ENCODE assay signal across 15 mouse cellular contexts in the genomic region with DNA sequence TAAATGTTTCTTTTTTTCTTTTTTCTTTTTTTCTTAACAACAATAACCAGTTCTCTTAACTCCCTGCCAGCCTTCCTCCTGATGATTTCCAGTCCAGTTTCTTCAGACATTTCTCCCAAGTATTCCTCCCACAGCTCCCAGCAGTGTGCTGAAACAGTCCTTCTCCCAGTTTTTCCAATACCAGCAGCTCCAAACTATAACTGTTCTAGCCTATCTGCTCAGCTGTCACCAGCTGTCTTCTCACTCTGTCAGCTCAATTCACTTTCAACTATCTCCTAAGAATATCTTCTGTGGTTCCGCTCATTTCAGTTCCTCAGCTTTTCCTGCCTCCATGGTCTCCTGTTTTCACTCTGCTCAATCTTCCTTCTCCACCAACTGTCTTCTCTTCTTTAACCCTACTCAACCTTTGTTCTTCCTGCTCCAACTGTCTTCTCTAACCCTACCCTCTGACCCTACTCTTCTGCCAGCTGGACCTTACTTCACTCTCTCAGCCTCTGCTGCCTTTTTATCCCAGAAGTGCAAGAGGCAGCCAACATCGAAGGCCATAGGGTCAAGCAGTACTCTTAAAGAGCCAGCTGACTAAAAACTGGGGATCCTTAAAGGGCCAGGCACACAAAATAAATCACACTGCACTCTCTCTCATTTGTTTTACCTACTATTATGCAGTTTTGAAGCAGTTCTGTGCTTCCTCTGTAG.
A peak's percentile ranks its signal among the peaks of the same experiment; 100 is the strongest.
DNase-seq lines count a peak whose midpoint lies in the region; ATAC-seq and TF ChIP-seq lines count a peak whose summit lies in the region.
"Had no signal": no experiment of that assay in that cellular context is flagged by ENCODE, and none has a peak within 500 bp of the region (broad histone marks: within the 10 kb centered on the region; RNA-seq: fewer than 3 reads in every experiment).

No protein-coding gene starts in this region.

- no peaks in the 10 kb centered on the region for H3K79me2 ChIP-seq in liver, adult 2 months (ENCODE audit: control insufficient read depth, insufficient read depth, low read length)

- no peak overlapping the region for H3K4me3 ChIP-seq in liver, adult 2 months (ENCODE audit: insufficient read depth, low read depth, low read length)
- H3K4me3 ChIP-seq in forebrain, embryonic 14.5 days (ENCODE audit: low read depth, low read length), result no peak overlapping the region
- H3K4me3 ChIP-seq: embryonic facial prominence, embryonic 13.5 days; limb, embryonic 15.5 days; lung, embryonic 15.5 days; midbrain, embryonic 10.5 days; neural tube, embryonic 13.5 days had no signal

- no peaks in the 10 kb centered on the region for H3K36me3 ChIP-seq in liver, adult 2 months (ENCODE audit: control insufficient read depth, insufficient read depth, low read length)
- no peaks in the 10 kb centered on the region for H3K36me3 ChIP-seq in forebrain, embryonic 14.5 days (ENCODE audit: control insufficient read depth, insufficient read depth, low read length)
- H3K36me3 ChIP-seq: embryonic facial prominence, embryonic 13.5 days; G1E; limb, embryonic 15.5 days; lung, embryonic 15.5 days; midbrain, embryonic 10.5 days; neural tube, embryonic 13.5 days had no signal

- no peak for TF ChIP-seq CTCF in liver, adult 2 months (IDR thresholded peaks at IDR 0.05; ENCODE audit: low read depth, low read length)

- no peak for TF ChIP-seq POLR2A in liver, adult 2 months (IDR thresholded peaks at IDR 0.05; ENCODE audit: extremely low read depth, insufficient read depth, low read length)

- no peak overlapping the region; the same call in 1 of the 2 replicates for H3K27ac ChIP-seq in liver, adult 2 months (replicated peaks; ENCODE audit: insufficient read depth, low read depth, low read length)
- H3K27ac ChIP-seq in forebrain, embryonic 14.5 days (ENCODE audit: low read depth, low read length), result no peak overlapping the region
- H3K27ac ChIP-seq: embryonic facial prominence, embryonic 13.5 days; limb, embryonic 15.5 days; lung, embryonic 15.5 days; midbrain, embryonic 10.5 days; neural tube, embryonic 13.5 days had no signal

- peak; percentile 19 to 35 for DNase-seq in heart, adult 9 months (ENCODE audit: low spot score in 2 of 2)
- DNase-seq in heart, postnatal 4 days, result no peak
- DNase-seq in liver, adult 2 months (ENCODE audit: extremely low read depth, low read depth, low spot score), result peak; percentile 86
- no peak for DNase-seq in liver
- DNase-seq in kidney, adult 9 months, result peak; percentile 52
- DNase-seq in lung, postnatal 36 days, result peak; percentile 61
- DNase-seq in forebrain, embryonic 14.5 days (ENCODE audit: low spot score), result no peak
- DNase-seq: cerebellum, adult 11-12 months; right cerebral cortex, postnatal 4 days had no signal

- peaks cover 4% of the 10 kb centered on the region; the same call in 1 of the 2 replicates for H3K9me3 ChIP-seq in forebrain, embryonic 14.5 days (replicated peaks; ENCODE audit: control insufficient read depth, low read length)
- H3K9me3 ChIP-seq: limb, embryonic 15.5 days had no signal

- H3K4me1 ChIP-seq in liver, adult 2 months (ENCODE audit: control insufficient read depth, insufficient read depth, low read length), result no peaks in the 10 kb centered on the region
- H3K4me1 ChIP-seq in forebrain, embryonic 14.5 days (ENCODE audit: control insufficient read depth, insufficient read depth, low read length), result no peaks in the 10 kb centered on the region
- H3K4me1 ChIP-seq: embryonic facial prominence, embryonic 13.5 days; limb, embryonic 15.5 days; lung, embryonic 15.5 days; midbrain, embryonic 10.5 days; neural tube, embryonic 13.5 days had no signal

- WGBS in liver, adult 2 months, result 45% methylated on average over 2 of the region's 2 CpGs
- 88% methylated on average over 2 of the region's 2 CpGs for WGBS in forebrain, embryonic 14.5 days

- H3K9ac ChIP-seq in liver, adult 2 months (ENCODE audit: low read depth, low read length), result no peak overlapping the region
- no peak overlapping the region for H3K9ac ChIP-seq in forebrain, embryonic 14.5 days (ENCODE audit: low read length)
- H3K9ac ChIP-seq: embryonic facial prominence, embryonic 13.5 days; limb, embryonic 15.5 days; lung, embryonic 15.5 days; neural tube, embryonic 13.5 days had no signal

- ATAC-seq in forebrain, embryonic 14.5 days, result no peak

- no peaks in the 10 kb centered on the region for H3K27me3 ChIP-seq in liver, adult 2 months (ENCODE audit: control insufficient read depth, insufficient read depth, low read length)
- no peaks in the 10 kb centered on the region for H3K27me3 ChIP-seq in forebrain, embryonic 14.5 days (replicated peaks; ENCODE audit: control insufficient read depth, insufficient read depth, low read length)
- H3K27me3 ChIP-seq: embryonic facial prominence, embryonic 13.5 days; limb, embryonic 15.5 days; lung, embryonic 15.5 days; neural tube, embryonic 13.5 days had no signal

- no peak overlapping the region for H3K4me2 ChIP-seq in forebrain, embryonic 14.5 days (ENCODE audit: low read length)
- H3K4me2 ChIP-seq: embryonic facial prominence, embryonic 13.5 days; limb, embryonic 15.5 days; lung, embryonic 15.5 days; neural tube, embryonic 13.5 days had no signal

Comparison
In these comparisons a context has a peak if more than half of its experiments do, and no peak if none do; other contexts are left out.
1. DNase-seq: peak in heart, adult 9 months (2 of 2), liver, adult 2 months (single experiment), kidney, adult 9 months (single experiment) and lung, postnatal 36 days (single experiment); none in heart, postnatal 4 days (single experiment), liver (single experiment) and forebrain, embryonic 14.5 days (single experiment).